Mouse (Mus musculus): ENCODE measurements at regions not wholly inside any gene's neighbourhood (a gene's known extent, or its start where the extent isn't known, plus 50 kb on each side); places are given as distances from the start of the nearest gene placed in this dataset.

DNA sequence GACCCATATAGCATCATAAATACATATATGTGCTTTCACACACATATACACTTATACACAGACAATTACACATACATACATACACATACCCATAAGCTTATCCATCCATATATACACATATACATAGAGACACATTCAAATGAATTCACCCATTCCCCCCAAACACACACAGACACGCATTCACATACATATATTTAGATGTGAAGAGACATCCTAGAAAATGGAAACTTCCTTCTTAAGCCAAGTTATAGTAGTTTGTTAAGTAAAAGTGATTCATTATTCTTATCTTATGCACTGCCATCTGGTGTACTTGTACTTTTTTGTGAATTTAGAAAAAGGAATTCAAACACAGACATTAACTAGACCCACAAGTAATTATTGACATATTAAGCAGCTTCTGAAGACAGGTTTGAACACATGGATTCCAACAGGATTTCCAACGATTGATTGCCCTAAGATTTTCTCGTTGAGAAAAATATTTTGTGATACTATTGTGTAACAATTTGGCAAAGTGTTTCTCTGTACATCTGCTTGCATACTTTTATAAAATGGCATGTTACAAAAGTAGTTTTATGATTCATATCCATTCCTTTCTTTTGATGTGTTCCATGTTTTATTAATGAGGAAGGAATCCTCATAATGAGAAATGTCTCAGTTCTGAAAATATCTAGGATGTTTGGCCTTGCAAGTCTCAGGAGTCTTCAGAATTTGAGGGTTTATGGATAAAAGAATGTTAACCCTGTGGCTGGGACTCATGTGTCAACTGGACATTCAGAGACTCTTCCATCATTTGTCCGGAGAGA, 1161.5 kb upstream of the Apob start:
- DNase-seq (ENCODE audit: low spot score in 2 of 2) = peak in 1 of 2 experiments; percentile 58
- intact Hi-C loops (cut with DNase I) = loop anchor here (1.0 to 10.0 kb wide), 2 partner anchors 177 to 209 kb away; no protein-coding TSS in a partner anchor

DNA sequence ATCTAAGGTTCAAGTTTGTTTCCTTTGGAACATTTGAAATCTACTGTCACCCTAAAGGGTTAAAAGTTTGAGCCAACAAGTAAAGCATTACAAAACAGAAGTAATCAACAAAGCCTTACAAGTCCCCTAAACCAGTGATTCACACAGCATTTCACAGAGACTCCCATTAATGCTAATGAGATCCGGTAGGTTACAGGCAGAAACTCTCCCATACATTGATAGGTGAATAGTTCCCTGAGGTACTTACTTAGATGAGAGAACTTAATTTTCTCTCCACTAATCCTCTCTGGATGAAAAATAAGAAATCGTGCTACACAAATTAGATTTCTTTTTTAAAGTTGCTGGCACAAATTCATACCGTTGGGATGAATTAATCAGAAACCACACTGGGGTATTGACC, 1144.5 kb upstream of the Apob start:
- DNase-seq (ENCODE audit: low spot score in 2 of 2) = no peak
- intact Hi-C loops (cut with DNase I) = no loop called here

DNA sequence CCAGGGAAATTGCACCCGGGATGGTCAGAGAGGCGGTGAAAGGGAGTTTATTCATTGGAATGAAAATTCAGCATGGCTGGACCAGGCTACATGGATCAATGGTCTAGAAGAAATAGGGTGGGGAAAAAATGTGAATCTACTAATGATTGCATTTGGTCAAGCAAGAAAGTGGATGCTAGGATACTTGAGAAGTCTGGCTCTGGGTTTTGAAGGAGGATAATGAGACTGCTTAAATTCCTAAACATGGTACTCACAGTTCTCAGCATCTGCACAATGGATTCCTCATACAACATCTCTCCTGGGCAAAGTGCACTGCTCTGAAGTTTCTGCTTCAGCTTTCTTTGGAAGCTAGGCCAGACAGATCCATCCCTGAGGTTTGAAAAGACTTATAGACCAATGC, 1139.9 kb upstream of the Apob start:
- intact Hi-C loops (cut with DNase I) = no loop called here
- DNase-seq (ENCODE audit: low spot score in 2 of 2) = no peak

GRCm38 (mm10) chr12:6848483-6848882, 1129.0 kb upstream of the Apob start:
- intact Hi-C loops (cut with DNase I) = loop anchor here (5.0 kb wide), 1 partner anchor 574 kb away; no protein-coding TSS in a partner anchor
- peak in 1 of 2 experiments; percentile 72 for DNase-seq (ENCODE audit: low spot score in 2 of 2)

GRCm38 (mm10) chr12:6865916-6866315, 1111.5 kb upstream of the Apob start:
- intact Hi-C loops (cut with DNase I) = no loop called here
- no peak for DNase-seq (ENCODE audit: low spot score in 2 of 2)
